Mouse (Mus musculus) limb, embryonic 13.5 days (tissue): Measurements from ENCODE around the gene Nudt9. TPM values are rescaled to one million over a fixed set of nuclear protein-coding genes. Genes with fewer than 3 reads are reported as not detected.

Experiments
- ATAC-seq: fragments of 200-750 bp; cut with Nextera tagmentation; 2 replicates; pipeline ENCODE4 v1.8.0; 2017; ENCODE audit warnings: low read depth, moderate number of reproducible peaks, moderate TSS enrichment; ENCODE audit not compliant: low FRiP score
- H3K27ac ChIP-seq: fragments of 300-500 bp; sonication (generic); 2 replicates; pipeline ENCODE4 v1.5.1; 2015; ENCODE audit warnings: inconsistent platforms, mild to moderate bottlenecking, moderate library complexity
- H3K27me3 ChIP-seq: fragments of 300-500 bp; sonication (generic); 2 replicates; pipeline ENCODE4 v1.6.1; 2015; ENCODE audit warnings: mild to moderate bottlenecking, inconsistent platforms
- H3K36me3 ChIP-seq: fragments of 300-500 bp; sonication (generic); 2 replicates; pipeline ENCODE4 v1.6.1; 2015; ENCODE audit warnings: inconsistent platforms, mild to moderate bottlenecking, moderate library complexity
- H3K4me1 ChIP-seq: fragments of 300-500 bp; sonication (generic); 2 replicates; pipeline ENCODE4 v1.6.1; 2015; ENCODE audit warnings: inconsistent platforms
- H3K4me2 ChIP-seq: fragments of 300-500 bp; sonication (generic); replicated peaks from 2 replicates; pipeline ENCODE4 v1.6.1; 2015; ENCODE audit warnings: inconsistent platforms, mild to moderate bottlenecking, moderate library complexity
- H3K4me3 ChIP-seq: fragments of 300-500 bp; sonication (generic); 2 replicates; pipeline ENCODE4 v1.5.1; 2015; ENCODE audit warnings: moderate library complexity, mild to moderate bottlenecking, inconsistent platforms
- H3K9ac ChIP-seq: fragments of 300-500 bp; sonication (generic); 2 replicates; pipeline ENCODE4 v1.6.1; 2015; ENCODE audit warnings: mild to moderate bottlenecking, inconsistent platforms
- H3K9me3 ChIP-seq: fragments of 300-500 bp; sonication (generic); 2 replicates; pipeline ENCODE4 v1.6.1; 2016; ENCODE audit warnings: inconsistent platforms
- WGBS: fragments of 180-500 bp; shearing (Covaris S2); methylation state at CpG from one replicate; pipeline ENCODE4 v1.1.7; 2015; 5-methylcytosine and 5-hydroxymethylcytosine counted together
- microRNA-seq: library from miRNA; unstranded; fragments of <30 nt; microRNA quantifications from one replicate; pipeline ENCODE4, GENCODE M21; 2016
- polyA plus RNA-seq: library from polyadenylated mRNA; unstranded; fragments of >200 nt; fragmentation: Nextera tagmentation; extraction: Ambion mirVana; gene quantifications from 2 replicates; pipeline ENCODE4 v1.2.1, GENCODE M21; 2015

Nudt9 gene
- polyA plus RNA-seq, 1 experiment from 2014 or later: 62.8 TPM

GRCm38 (mm10) chr5:104113491-104114172 lies 67.5 kb downstream of the Nudt9 start, which contains the start of gene Sparcl1:
TSS of gene Sparcl1 (minus strand) at chr5:104113733.
- WGBS: 17% methylated on average over 15 of the region's 15 CpGs
- no peaks in the 10 kb centered on the region; the same call in 1 of the 2 replicates for H3K27me3 ChIP-seq
- 0 out of 2 replicates have a peak, but pooled peaks have one; percentile 39 for ATAC-seq
- no peaks in the 10 kb centered on the region for H3K9me3 ChIP-seq
- H3K27ac ChIP-seq: peak within 1 kb of the TSS; percentile 58
- peak within 1 kb of the TSS; percentile 55 for H3K9ac ChIP-seq
- peak within 1 kb of the TSS; percentile 24 for H3K4me3 ChIP-seq
- H3K4me2 ChIP-seq: peak within 1 kb of the TSS; percentile 53
- H3K4me1 ChIP-seq: peaks cover 52% of the 10 kb centered on the region
- H3K36me3 ChIP-seq: no peaks in the 10 kb centered on the region

Small RNA genes within 50 kb of the gene (microRNA-seq; reads per million reads assigned to microRNA genes)
- 2.1 reads per million, percentile 5 among the genes with 10 or more reads in this experiment for gene Mir5619

Other genes with a start within 250 kb of the Nudt9 start
- gene Klhl8, start 135.0 kb upstream of the Nudt9 start, polyA plus RNA-seq: 11.0 and 12.3 TPM in 2 replicates
- 0.23 TPM in 1 of 2 replicates, not detected in the other for gene Hsd17b13, start 68.9 kb upstream of the Nudt9 start, polyA plus RNA-seq
- 3.5 TPM in 2 replicates for gene Hsd17b11, start 24.4 kb upstream of the Nudt9 start, polyA plus RNA-seq
- gene Gm17660, start 31.3 kb downstream of the Nudt9 start, polyA plus RNA-seq: not detected in 2 replicates
- 49.6 and 50.6 TPM in 2 replicates for gene Sparcl1, start 67.4 kb downstream of the Nudt9 start, polyA plus RNA-seq
- gene Dspp, start 124.4 kb downstream of the Nudt9 start, polyA plus RNA-seq: 0.03 TPM in 1 of 2 replicates, not detected in the other
- gene Dmp1, start 156.3 kb downstream of the Nudt9 start, polyA plus RNA-seq: 0.41 and 1.2 TPM in 2 replicates